Mouse (Mus musculus): ENCODE results near the gene Mapk12. TPM values are rescaled to one million over a fixed set of nuclear protein-coding genes. Genes with fewer than 3 reads are reported as not detected.

The Mapk12 gene
- polyA plus RNA-seq, 1 experiment = 2.4 TPM

- H3K27me3 ChIP-seq (ENCODE audit: control insufficient read depth, insufficient read depth, low read length) = no peaks in the 10 kb centered on the region
- WGBS = 95% methylated on average over 5 of the region's 5 CpGs
- no peak overlapping the region for H3K4me3 ChIP-seq (ENCODE audit: low read depth, low read length)
- H3K27ac ChIP-seq (ENCODE audit: insufficient read depth, low read depth, low read length) = no peak overlapping the region
- H3K36me3 ChIP-seq (ENCODE audit: control insufficient read depth, insufficient read depth, low read length) = peaks cover 24% of the 10 kb centered on the region
- no peak for TF ChIP-seq CTCF (IDR thresholded peaks at IDR 0.05; ENCODE audit: extremely low read depth, insufficient read length, insufficient replicate concordance, low read depth, low read length)
- TF ChIP-seq POLR2A (IDR thresholded peaks at IDR 0.05; ENCODE audit: low read depth, low read length) = no peak
- H3K4me1 ChIP-seq (ENCODE audit: control insufficient read depth, insufficient read depth, insufficient read length, low read length) = peaks cover 46% of the 10 kb centered on the region
Measured at GRCm38 (mm10) chr15:89171526-89172051, 31.1 kb upstream of the Mapk12 start.

- no peaks in the 10 kb centered on the region for H3K27me3 ChIP-seq (ENCODE audit: control insufficient read depth, insufficient read depth, low read length)
- peak overlapping the region; percentile 72 for H3K27ac ChIP-seq (ENCODE audit: insufficient read depth, low read depth, low read length)
- peaks cover 39% of the 10 kb centered on the region for H3K36me3 ChIP-seq (ENCODE audit: control insufficient read depth, insufficient read depth, low read length)
- no peak overlapping the region for H3K4me3 ChIP-seq (ENCODE audit: low read depth, low read length)
- TF ChIP-seq POLR2A (IDR thresholded peaks at IDR 0.05; ENCODE audit: low read depth, low read length) (no peak), CTCF (IDR thresholded peaks at IDR 0.05; ENCODE audit: extremely low read depth, insufficient read length, insufficient replicate concordance, low read depth, low read length) (no peak)
- H3K4me1 ChIP-seq (ENCODE audit: control insufficient read depth, insufficient read depth, insufficient read length, low read length) = peaks cover 32% of the 10 kb centered on the region
- 10% methylated on average over 3 of the region's 3 CpGs for WGBS
Measured at GRCm38 (mm10) chr15:89170102-89170501, 29.6 kb upstream of the Mapk12 start.

- peak overlapping the region; percentile 62 for H3K27ac ChIP-seq (ENCODE audit: insufficient read depth, low read depth, low read length)
- no peak overlapping the region for H3K4me3 ChIP-seq (ENCODE audit: low read depth, low read length)
- 39% methylated on average over 10 of the region's 10 CpGs for WGBS
- peaks cover 26% of the 10 kb centered on the region for H3K4me1 ChIP-seq (ENCODE audit: control insufficient read depth, insufficient read depth, insufficient read length, low read length)
- peaks cover 45% of the 10 kb centered on the region for H3K36me3 ChIP-seq (ENCODE audit: control insufficient read depth, insufficient read depth, low read length)
- no peaks in the 10 kb centered on the region for H3K27me3 ChIP-seq (ENCODE audit: control insufficient read depth, insufficient read depth, low read length)
- TF ChIP-seq POLR2A (IDR thresholded peaks at IDR 0.05; ENCODE audit: low read depth, low read length) (no peak), CTCF (IDR thresholded peaks at IDR 0.05; ENCODE audit: extremely low read depth, insufficient read length, insufficient replicate concordance, low read depth, low read length) (no peak)
Measured at GRCm38 (mm10) chr15:89169431-89169830, 28.9 kb upstream of the Mapk12 start.

GRCm38 (mm10) chr15:89168922-89169321 lies 28.4 kb upstream of the Mapk12 start:
- H3K4me3 ChIP-seq (ENCODE audit: low read depth, low read length) = no peak overlapping the region
- no peak for TF ChIP-seq POLR2A (IDR thresholded peaks at IDR 0.05; ENCODE audit: low read depth, low read length)
- no peak for TF ChIP-seq CTCF (IDR thresholded peaks at IDR 0.05; ENCODE audit: extremely low read depth, insufficient read length, insufficient replicate concordance, low read depth, low read length)
- H3K27ac ChIP-seq (ENCODE audit: insufficient read depth, low read depth, low read length) = peak overlapping the region; percentile 46
- WGBS = 67% methylated on average over 10 of the region's 10 CpGs
- peaks cover 50% of the 10 kb centered on the region for H3K36me3 ChIP-seq (ENCODE audit: control insufficient read depth, insufficient read depth, low read length)
- peaks cover 21% of the 10 kb centered on the region for H3K4me1 ChIP-seq (ENCODE audit: control insufficient read depth, insufficient read depth, insufficient read length, low read length)
- no peaks in the 10 kb centered on the region for H3K27me3 ChIP-seq (ENCODE audit: control insufficient read depth, insufficient read depth, low read length)

GRCm38 (mm10) chr15:89165478-89165877 lies 25.0 kb upstream of the Mapk12 start:
- H3K27me3 ChIP-seq (ENCODE audit: control insufficient read depth, insufficient read depth, low read length) = no peaks in the 10 kb centered on the region
- H3K27ac ChIP-seq (ENCODE audit: insufficient read depth, low read depth, low read length) = no peak overlapping the region
- TF ChIP-seq CTCF (IDR thresholded peaks at IDR 0.05; ENCODE audit: extremely low read depth, insufficient read length, insufficient replicate concordance, low read depth, low read length) = no peak
- TF ChIP-seq POLR2A (IDR thresholded peaks at IDR 0.05; ENCODE audit: low read depth, low read length) = no peak
- peaks cover 15% of the 10 kb centered on the region for H3K4me1 ChIP-seq (ENCODE audit: control insufficient read depth, insufficient read depth, insufficient read length, low read length)
- 89% methylated on average over 12 of the region's 12 CpGs for WGBS
- no peak overlapping the region for H3K4me3 ChIP-seq (ENCODE audit: low read depth, low read length)
- peaks cover 84% of the 10 kb centered on the region for H3K36me3 ChIP-seq (ENCODE audit: control insufficient read depth, insufficient read depth, low read length)

GRCm38 (mm10) chr15:89161397-89161796 lies 20.9 kb upstream of the Mapk12 start:
- TF ChIP-seq POLR2A (IDR thresholded peaks at IDR 0.05; ENCODE audit: low read depth, low read length) (no peak), CTCF (IDR thresholded peaks at IDR 0.05; ENCODE audit: extremely low read depth, insufficient read length, insufficient replicate concordance, low read depth, low read length) (no peak)
- Histone ChIP-seq H3K4me3 (ENCODE audit: low read depth, low read length) (no peak overlapping the region), H3K4me1 (ENCODE audit: control insufficient read depth, insufficient read depth, insufficient read length, low read length) (no peaks in the 10 kb centered on the region), H3K27ac (ENCODE audit: insufficient read depth, low read depth, low read length) (no peak overlapping the region), H3K27me3 (ENCODE audit: control insufficient read depth, insufficient read depth, low read length) (no peaks in the 10 kb centered on the region), H3K36me3 (ENCODE audit: control insufficient read depth, insufficient read depth, low read length) (peaks cover 98% of the 10 kb centered on the region)
- WGBS = 68% methylated on average over 9 of the region's 9 CpGs

GRCm38 (mm10) chr15:89158516-89158915 lies 18.0 kb upstream of the Mapk12 start:
- Histone ChIP-seq H3K27ac (ENCODE audit: insufficient read depth, low read depth, low read length) (no peak overlapping the region), H3K4me1 (ENCODE audit: control insufficient read depth, insufficient read depth, insufficient read length, low read length) (no peaks in the 10 kb centered on the region), H3K4me3 (ENCODE audit: low read depth, low read length) (no peak overlapping the region), H3K27me3 (ENCODE audit: control insufficient read depth, insufficient read depth, low read length) (no peaks in the 10 kb centered on the region), H3K36me3 (ENCODE audit: control insufficient read depth, insufficient read depth, low read length) (peaks cover 89% of the 10 kb centered on the region)
- no peak for TF ChIP-seq CTCF (IDR thresholded peaks at IDR 0.05; ENCODE audit: extremely low read depth, insufficient read length, insufficient replicate concordance, low read depth, low read length)
- no peak for TF ChIP-seq POLR2A (IDR thresholded peaks at IDR 0.05; ENCODE audit: low read depth, low read length)
- WGBS = 96% methylated on average over 16 of the region's 16 CpGs
